Mouse (Mus musculus) CH12.LX (cell line): Measurements from ENCODE around the gene Serpind1.

Source experiments
- MAX ChIP-seq: IDR thresholded peaks from 2 replicates; pipeline ENCODE4 v1.6.1; 2011; ENCODE audit warnings: low read length, improper control_type of control experiment
- MEF2A ChIP-seq: IDR thresholded peaks from 2 replicates; pipeline ENCODE4 v1.6.1; 2014; ENCODE audit warnings: low read depth, mild to moderate bottlenecking, inconsistent platforms, low read length, improper control_type of control experiment, borderline replicate concordance
- POLR2A ChIP-seq: IDR thresholded peaks from 2 replicates; pipeline ENCODE4 v1.6.1; 2011; ENCODE audit warnings: low read depth, mild to moderate bottlenecking, improper control_type of control experiment, low read length
- USF2 ChIP-seq: conservative IDR thresholded peaks from 2 replicates; pipeline ENCODE4 v1.6.1; 2011; ENCODE audit warnings: low read depth, low read length, improper control_type of control experiment

GRCm38 (mm10) chr16:17346766-17347165, 15.6 kb downstream of the Serpind1 start:
- TF ChIP-seq MEF2A: no peak
- TF ChIP-seq USF2: no peak
- TF ChIP-seq MAX: no peak
- TF ChIP-seq POLR2A: no peak
